Mouse (Mus musculus) hindbrain, postnatal 0 days (tissue): ENCODE data around the gene Adam15. TPM values are rescaled to one million over a fixed set of nuclear protein-coding genes. Genes with fewer than 3 reads are reported as not detected.

ENCODE experiments used
- ATAC-seq: fragments of 200-750 bp; cut with Nextera tagmentation; 2 replicates; pipeline ENCODE4 v1.8.0; 2017; ENCODE audit warnings: mild to moderate bottlenecking, moderate TSS enrichment, moderate library complexity
- DNase-seq: peaks from one replicate; pipeline ENCODE4 v3.0.0-alpha.2; 2015; ENCODE audit warnings: low spot score
- H3K27ac ChIP-seq: fragments of 300-500 bp; sonication (generic); 2 replicates; pipeline ENCODE4 v1.5.1; 2014; ENCODE audit warnings: mild to moderate bottlenecking
- H3K27me3 ChIP-seq: fragments of 300-500 bp; sonication (generic); 2 replicates; pipeline ENCODE4 v1.6.1; 2014; ENCODE audit warnings: low read length, mixed read lengths; ENCODE audit not compliant: insufficient read depth
- H3K36me3 ChIP-seq: fragments of 300-500 bp; sonication (generic); 2 replicates; pipeline ENCODE4 v1.6.1; 2014; ENCODE audit warnings: low read length, mixed read lengths; ENCODE audit not compliant: insufficient read depth
- H3K4me1 ChIP-seq: fragments of 300-500 bp; sonication (generic); 2 replicates; pipeline ENCODE4 v1.6.1; 2014; ENCODE audit warnings: antibody characterized with exemption, low read length, mixed read lengths; ENCODE audit not compliant: insufficient read depth
- H3K4me2 ChIP-seq: fragments of 300-500 bp; sonication (generic); 2 replicates; pipeline ENCODE4 v1.6.1; 2014; ENCODE audit warnings: low read depth, mild to moderate bottlenecking, low read length, moderate library complexity, mixed read lengths
- H3K4me3 ChIP-seq: fragments of 300-500 bp; sonication (generic); 2 replicates; pipeline ENCODE4 v1.5.1; 2014; ENCODE audit warnings: low read length
- H3K9ac ChIP-seq: fragments of 300-500 bp; sonication (generic); replicated peaks from 2 replicates; pipeline ENCODE4 v1.6.1; 2014; ENCODE audit warnings: mild to moderate bottlenecking, low read length, moderate library complexity, mixed read lengths
- H3K9me3 ChIP-seq: fragments of 300-500 bp; sonication (generic); 2 replicates; pipeline ENCODE4 v1.6.1; 2016; ENCODE audit warnings: low read length, mixed read lengths
- CTCF ChIP-seq: IDR thresholded peaks from 2 replicates; pipeline ENCODE4 v1.5.1; 2016; ENCODE audit warnings: antibody characterized with exemption, control low read depth, low read depth
- WGBS: fragments of 180-500 bp; shearing (Covaris S2); extraction: QIAGEN DNeasy Blood & Tissue Kit; methylation state at CpG from one replicate; pipeline ENCODE4 v1.1.7; 2014; 5-methylcytosine and 5-hydroxymethylcytosine counted together
- polyA plus RNA-seq: library from polyadenylated mRNA; unstranded; fragments of >200 nt; fragmentation: Nextera tagmentation; extraction: Ambion mirVana; gene quantifications from 2 replicates; pipeline ENCODE4 v1.2.1, GENCODE M21; 2015
- total RNA-seq: library from RNA; depleted of rRNA; stranded (reverse); fragments of >200 nt; gene quantifications from 2 replicates; pipeline ENCODE4 v1.2.3, GENCODE M21; 2014

Gene Adam15
- total and polyA plus RNA-seq, 2 experiments from 2014 or later: 73.2 to 94.4 TPM

- H3K4me3 ChIP-seq: no peak overlapping the region
- H3K36me3 ChIP-seq: 0 out of 2 replicates have a peak, but pooled peaks cover 3% of the 10 kb centered on the region
- no peaks in the 10 kb centered on the region for H3K27me3 ChIP-seq
- no peaks in the 10 kb centered on the region for H3K9me3 ChIP-seq
- peaks cover 17% of the 10 kb centered on the region for H3K4me1 ChIP-seq
- TF ChIP-seq CTCF: no peak
- H3K4me2 ChIP-seq: peak overlapping the region; percentile 33; the same call in 1 of the 2 replicates
- 47% methylated on average over 11 of the region's 11 CpGs for WGBS
- H3K9ac ChIP-seq: no peak overlapping the region
- no peak overlapping the region for H3K27ac ChIP-seq
- peak; percentile 42 for DNase-seq
- peak; percentile 10; the same call in 1 of the 2 replicates for ATAC-seq
Observed at GRCm38 (mm10) chr3:89333053-89333452, 16.7 kb downstream of the Adam15 start.

DNA sequence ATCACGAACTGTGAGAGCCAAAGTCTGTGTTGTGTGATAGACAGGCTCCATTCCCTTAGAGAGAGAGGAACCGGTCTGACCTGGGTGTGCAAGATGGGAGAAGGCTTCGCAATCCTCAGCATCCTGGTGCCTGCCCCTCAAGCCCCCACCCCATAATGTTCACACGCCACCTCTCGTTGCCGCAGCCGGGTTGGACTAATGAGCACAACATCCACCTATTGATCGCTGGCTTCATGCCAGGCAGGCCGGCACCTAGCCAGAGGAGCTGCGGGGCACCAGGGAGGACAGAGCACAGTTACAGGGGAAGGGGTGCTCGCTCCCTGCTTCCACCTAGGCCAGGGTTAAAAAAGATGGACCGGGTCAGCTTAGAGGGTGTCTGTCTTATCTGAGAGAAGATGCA is 17.3 kb downstream of the Adam15 start:
- ATAC-seq (0 out of 2 replicates have a peak, but pooled peaks have one; percentile 13), DNase-seq (no peak)
- Histone ChIP-seq H3K9ac (no peak overlapping the region), H3K4me1 (peaks cover 16% of the 10 kb centered on the region), H3K4me3 (no peak overlapping the region), H3K27ac (no peak overlapping the region), H3K36me3 (0 out of 2 replicates have a peak, but pooled peaks cover 3% of the 10 kb centered on the region), H3K27me3 (no peaks in the 10 kb centered on the region), H3K4me2 (peak overlapping the region; percentile 33; the same call in 1 of the 2 replicates), H3K9me3 (no peaks in the 10 kb centered on the region)
- no peak for TF ChIP-seq CTCF
- 27% methylated on average over 12 of the region's 12 CpGs for WGBS

DNA sequence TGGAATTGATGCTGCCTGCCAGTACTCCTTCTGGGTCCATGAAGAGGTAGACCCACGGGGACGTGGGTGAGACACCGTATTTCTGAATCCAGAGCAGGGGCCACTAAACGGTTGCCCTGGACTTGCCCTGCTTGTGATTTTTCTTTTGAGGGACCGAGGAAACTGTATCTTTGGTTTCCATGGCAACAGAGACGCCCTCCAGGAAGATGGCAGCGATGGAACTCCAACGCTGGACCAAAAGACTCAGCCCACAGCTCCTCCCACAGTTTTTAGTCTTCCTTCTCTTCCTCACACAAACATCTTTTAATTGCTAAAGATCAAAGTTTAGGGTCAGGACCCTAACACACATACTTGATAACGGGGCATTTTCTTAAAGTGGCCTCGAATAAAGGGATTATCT is 17.8 kb downstream of the Adam15 start:
- Histone ChIP-seq H3K4me3 (no peak overlapping the region), H3K4me1 (peaks cover 16% of the 10 kb centered on the region), H3K27me3 (no peaks in the 10 kb centered on the region), H3K36me3 (0 out of 2 replicates have a peak, but pooled peaks cover 3% of the 10 kb centered on the region), H3K9ac (no peak overlapping the region), H3K4me2 (no peak overlapping the region), H3K9me3 (no peaks in the 10 kb centered on the region), H3K27ac (no peak overlapping the region)
- no peak for ATAC-seq
- no peak for DNase-seq
- WGBS: 30% methylated on average over 10 of the region's 10 CpGs
- TF ChIP-seq CTCF: no peak

DNA sequence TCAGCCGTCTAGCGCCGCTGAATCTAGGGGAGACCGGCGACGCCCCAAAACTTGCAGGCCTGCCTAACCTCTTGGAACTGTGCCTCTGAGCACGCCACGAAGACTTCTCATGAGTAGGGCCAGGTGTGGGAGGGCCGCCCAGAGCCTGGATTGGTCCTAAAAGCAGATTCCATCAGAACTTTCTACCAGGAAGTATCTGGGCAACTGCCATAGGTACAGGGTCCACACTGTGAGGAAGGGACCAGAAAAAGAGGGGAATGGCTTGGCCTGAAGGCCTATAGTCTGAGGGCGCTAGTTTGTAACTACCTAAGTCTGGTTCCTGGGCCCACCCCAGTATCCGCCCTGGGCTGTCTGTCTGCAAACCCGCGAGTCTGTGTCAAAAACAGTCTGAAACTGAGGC is 18.2 kb downstream of the Adam15 start:
- no peak for TF ChIP-seq CTCF
- Histone ChIP-seq H3K9me3 (no peaks in the 10 kb centered on the region), H3K4me1 (peaks cover 16% of the 10 kb centered on the region), H3K4me3 (no peak overlapping the region), H3K36me3 (0 out of 2 replicates have a peak, but pooled peaks cover 3% of the 10 kb centered on the region), H3K9ac (no peak overlapping the region), H3K27ac (no peak overlapping the region), H3K4me2 (no peak overlapping the region), H3K27me3 (no peaks in the 10 kb centered on the region)
- 70% methylated on average over 13 of the region's 13 CpGs for WGBS
- DNase-seq (no peak), ATAC-seq (no peak)

DNA sequence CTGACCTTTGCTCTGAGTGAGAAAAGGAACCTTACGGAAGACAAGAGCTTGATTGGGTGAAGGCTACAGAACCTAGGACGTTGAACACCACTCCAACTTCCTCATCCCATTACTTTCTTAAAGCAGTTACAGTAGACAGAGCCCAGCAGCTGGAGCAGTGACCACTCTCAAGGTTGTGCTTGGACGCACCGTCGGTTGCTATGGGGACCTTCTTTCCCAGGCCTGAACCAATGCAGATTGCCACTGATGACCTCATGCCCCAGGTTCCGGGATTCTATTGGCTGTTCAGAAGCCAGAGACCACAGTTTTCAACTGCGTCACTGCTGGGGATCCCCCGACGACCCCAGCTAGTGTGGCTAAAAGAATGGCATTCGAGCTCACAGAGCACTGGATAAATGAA is 18.8 kb downstream of the Adam15 start:
- TF ChIP-seq CTCF: no peak
- WGBS: 26% methylated on average over 10 of the region's 10 CpGs

DNA sequence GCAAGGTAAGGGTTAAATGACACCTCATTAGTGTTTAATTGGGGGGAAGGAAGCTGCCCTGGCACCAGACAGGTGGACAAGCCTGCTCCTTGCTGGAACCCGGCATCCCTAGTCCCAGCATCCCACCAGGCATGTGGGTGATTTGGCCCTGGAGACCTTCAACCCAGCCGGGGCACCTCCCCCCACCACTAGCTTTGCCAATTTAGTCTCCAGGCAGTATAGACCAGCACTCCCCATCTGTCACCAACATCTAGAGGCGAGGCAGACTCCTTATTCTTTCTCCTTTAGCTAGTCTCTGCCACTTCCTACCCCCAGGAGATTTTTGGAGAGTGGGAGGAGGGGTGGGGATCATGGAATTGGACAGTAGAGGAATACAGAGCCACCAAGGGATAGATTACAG is 19.4 kb downstream of the Adam15 start:
- Histone ChIP-seq H3K4me2 (no peak overlapping the region), H3K9ac (no peak overlapping the region), H3K4me3 (no peak overlapping the region), H3K9me3 (no peaks in the 10 kb centered on the region), H3K27me3 (no peaks in the 10 kb centered on the region), H3K36me3 (0 out of 2 replicates have a peak, but pooled peaks cover 3% of the 10 kb centered on the region), H3K27ac (no peak overlapping the region), H3K4me1 (peaks cover 16% of the 10 kb centered on the region)
- no peak for ATAC-seq
- 39% methylated on average over 3 of the region's 3 CpGs for WGBS
- TF ChIP-seq CTCF: no peak
- DNase-seq: no peak

More for the DNA sequence above, 18.8 kb downstream of the Adam15 start:
- Histone ChIP-seq H3K27me3 (no peaks in the 10 kb centered on the region), H3K36me3 (0 out of 2 replicates have a peak, but pooled peaks cover 3% of the 10 kb centered on the region), H3K4me2 (no peak overlapping the region), H3K4me3 (no peak overlapping the region), H3K9me3 (no peaks in the 10 kb centered on the region), H3K4me1 (peaks cover 16% of the 10 kb centered on the region), H3K9ac (no peak overlapping the region), H3K27ac (no peak overlapping the region)
- ATAC-seq (peak; percentile 48), DNase-seq (peak; percentile 60)

GRCm38 (mm10) chr3:89328623-89329022 is 21.2 kb downstream of the Adam15 start:
- Histone ChIP-seq H3K4me1 (peaks cover 16% of the 10 kb centered on the region), H3K9ac (no peak overlapping the region), H3K4me3 (no peak overlapping the region), H3K27ac (no peak overlapping the region), H3K27me3 (no peaks in the 10 kb centered on the region), H3K36me3 (no peaks in the 10 kb centered on the region), H3K4me2 (no peak overlapping the region), H3K9me3 (no peaks in the 10 kb centered on the region)
- 0 out of 2 replicates have a peak, but pooled peaks have one; percentile 30 for ATAC-seq
- WGBS: 20% methylated on average over 4 of the region's 4 CpGs
- DNase-seq: no peak
- TF ChIP-seq CTCF: no peak
